9 mouse cellular contexts compared by ENCODE assay signal in genomic region chr6:18170311-18170922, GRCm38 (mm10). TPM values are rescaled to one million over a fixed set of nuclear protein-coding genes. Genes with fewer than 3 reads are reported as not detected.
DNase-seq lines count a peak whose midpoint lies in the region; ATAC-seq and TF ChIP-seq lines count a peak whose summit lies in the region.
"Had no signal": no experiment of that assay in that cellular context is flagged by ENCODE, and none has a peak within 500 bp of the region (broad histone marks: within the 10 kb centered on the region; RNA-seq: fewer than 3 reads in every experiment).

TSS of gene Cftr (plus strand) at chr6:18170687.

- TF ChIP-seq EP300 in heart, postnatal 0 days (IDR thresholded peaks at IDR 0.05; ENCODE audit: low read depth), result no peak

- H3K27me3 ChIP-seq in heart, embryonic 11.5 days (ENCODE audit: control insufficient read depth, insufficient read depth, low read length), result no peaks in the 10 kb centered on the region; the same call in 1 of the 2 replicates
- H3K27me3 ChIP-seq in heart, postnatal 0 days (ENCODE audit: control insufficient read depth, insufficient read depth, low read length), result 0 out of 2 replicates have a peak, but pooled peaks cover 7% of the 10 kb centered on the region
- H3K27me3 ChIP-seq in limb, embryonic 12.5 days, result peaks cover 14% of the 10 kb centered on the region
- H3K27me3 ChIP-seq in midbrain, embryonic 13.5 days, result peaks cover 10% of the 10 kb centered on the region; the same call in 1 of the 2 replicates

- ATAC-seq in heart, embryonic 11.5 days (replicated peaks; ENCODE audit: insufficient number of reproducible peaks, low FRiP score, low TSS enrichment), result no peak
- ATAC-seq in heart, postnatal 0 days (ENCODE audit: insufficient read depth, low read depth), result no peak
- ATAC-seq in limb, embryonic 12.5 days (ENCODE audit: insufficient number of reproducible peaks, insufficient read depth, low FRiP score, low TSS enrichment, low read depth), result peak; percentile 79
- peak; percentile 97 for ATAC-seq in midbrain, embryonic 13.5 days
- ATAC-seq in granulocyte monocyte progenitor cell, adult 5-6 weeks (replicated peaks; ENCODE audit: poor library complexity, severe bottlenecking), result no peak

- no peaks in the 10 kb centered on the region for H3K36me3 ChIP-seq in heart, embryonic 11.5 days (ENCODE audit: control insufficient read depth, insufficient read depth, low read length)
- no peaks in the 10 kb centered on the region for H3K36me3 ChIP-seq in heart, postnatal 0 days (replicated peaks; ENCODE audit: control insufficient read depth, insufficient read depth, low read length)
- H3K36me3 ChIP-seq in limb, embryonic 12.5 days, result no peaks in the 10 kb centered on the region
- no peaks in the 10 kb centered on the region for H3K36me3 ChIP-seq in midbrain, embryonic 13.5 days

- H3K9ac ChIP-seq in heart, embryonic 11.5 days (ENCODE audit: low read depth, low read length), result peak within 1 kb of the TSS; percentile 59
- H3K9ac ChIP-seq in heart, postnatal 0 days (replicated peaks; ENCODE audit: low read depth, low read length), result peak within 1 kb of the TSS; percentile 53
- H3K9ac ChIP-seq in limb, embryonic 12.5 days (replicated peaks), result peak within 1 kb of the TSS; percentile 58
- peak within 1 kb of the TSS; percentile 66 for H3K9ac ChIP-seq in midbrain, embryonic 13.5 days (replicated peaks)

- TF ChIP-seq CTCF in heart, postnatal 0 days (IDR thresholded peaks at IDR 0.05; ENCODE audit: low read depth), result no peak

- 1% methylated on average over 42 of the region's 45 CpGs for WGBS in heart, embryonic 11.5 days (ENCODE audit: insufficient replicate concordance)
- 2% methylated on average over 45 of the region's 45 CpGs for WGBS in heart, postnatal 0 days
- WGBS in limb, embryonic 12.5 days, result 2% methylated on average over 44 of the region's 45 CpGs
- WGBS in midbrain, embryonic 13.5 days, result 2% methylated on average over 42 of the region's 45 CpGs

- peak within 1 kb of the TSS; percentile 89 for H3K4me2 ChIP-seq in heart, embryonic 11.5 days
- H3K4me2 ChIP-seq in heart, postnatal 0 days (ENCODE audit: low read depth, low read length), result peak within 1 kb of the TSS; percentile 94
- H3K4me2 ChIP-seq in limb, embryonic 12.5 days, result peak within 1 kb of the TSS; percentile 73
- peak within 1 kb of the TSS; percentile 74 for H3K4me2 ChIP-seq in midbrain, embryonic 13.5 days (replicated peaks)

- no peaks in the 10 kb centered on the region for H3K9me3 ChIP-seq in heart, embryonic 11.5 days (replicated peaks; ENCODE audit: control insufficient read depth, low read length)
- no peaks in the 10 kb centered on the region for H3K9me3 ChIP-seq in heart, postnatal 0 days (replicated peaks; ENCODE audit: control insufficient read depth, low read length)
- H3K9me3 ChIP-seq in limb, embryonic 12.5 days, result no peaks in the 10 kb centered on the region
- H3K9me3 ChIP-seq in midbrain, embryonic 13.5 days, result no peaks in the 10 kb centered on the region

- DNase-seq in heart, adult 9 months (ENCODE audit: low spot score in 2 of 2), result no peak
- DNase-seq in brain, embryonic 18.5 days (ENCODE audit: low read depth, low spot score), result peak; percentile 4
- DNase-seq in heart, postnatal 0 days (ENCODE audit: low spot score), result no peak
- no peak for DNase-seq in thymus, postnatal 25 days

- peak within 1 kb of the TSS; percentile 51 for H3K4me3 ChIP-seq in heart, embryonic 11.5 days (ENCODE audit: low read depth, low read length)
- H3K4me3 ChIP-seq in heart, postnatal 0 days (ENCODE audit: low read depth, low read length), result peak within 1 kb of the TSS; percentile 53
- peak within 1 kb of the TSS; percentile 48 for H3K4me3 ChIP-seq in limb, embryonic 12.5 days (replicated peaks)
- peak within 1 kb of the TSS; percentile 53 for H3K4me3 ChIP-seq in midbrain, embryonic 13.5 days (replicated peaks)

- no peaks in the 10 kb centered on the region for H3K4me1 ChIP-seq in heart, embryonic 11.5 days (ENCODE audit: control insufficient read depth, insufficient read depth, low read length)
- no peaks in the 10 kb centered on the region for H3K4me1 ChIP-seq in heart, postnatal 0 days (ENCODE audit: control insufficient read depth, insufficient read depth)
- H3K4me1 ChIP-seq in limb, embryonic 12.5 days (replicated peaks), result no peaks in the 10 kb centered on the region
- H3K4me1 ChIP-seq in midbrain, embryonic 13.5 days (replicated peaks), result 0 out of 2 replicates have a peak, but pooled peaks cover 3% of the 10 kb centered on the region

- H3K27ac ChIP-seq in heart, embryonic 11.5 days (ENCODE audit: low read depth, low read length), result no peak within 1 kb of the TSS
- H3K27ac ChIP-seq in heart, postnatal 0 days (ENCODE audit: low read depth), result no peak within 1 kb of the TSS
- H3K27ac ChIP-seq in limb, embryonic 12.5 days, result no peak within 1 kb of the TSS
- no peak within 1 kb of the TSS for H3K27ac ChIP-seq in midbrain, embryonic 13.5 days

RNA-seq across cellular contexts. Expression of gene Cftr, which starts in this region (rescaled TPM):
- polyA plus RNA-seq in heart, embryonic 11.5 days (2014; fragmentation: Nextera tagmentation; extraction: Ambion mirVana), result 0.14 and 0.24 TPM in 2 replicates
- 0.23 TPM in 1 of 2 replicates, not detected in the other for total RNA-seq in heart, postnatal 0 days (2014; rRNA removed; ENCODE audit: low replicate concordance)
- 0.01 and 0.04 TPM in 2 replicates for polyA plus RNA-seq in heart, postnatal 0 days (2015; fragmentation: Nextera tagmentation; extraction: Ambion mirVana)
- polyA plus RNA-seq in limb, embryonic 12.5 days (2016; fragmentation: Nextera tagmentation; extraction: Ambion mirVana), result 0.13 and 0.24 TPM in 2 replicates
- 0.22 and 0.30 TPM in 2 replicates for polyA plus RNA-seq in midbrain, embryonic 13.5 days (2015; fragmentation: Nextera tagmentation; extraction: Ambion mirVana)
- total RNA-seq in granulocyte monocyte progenitor cell, adult 5-6 weeks (2014; fragmentation: Nextera tagmentation), result not detected in 2 replicates
- 0.04 and 0.26 TPM in 2 replicates for total RNA-seq in granulocyte monocyte progenitor cell, adult 5-6 weeks (2017)
- total RNA-seq: MEL had no signal

Comparison
In these comparisons a context has a peak if more than half of its experiments do, and no peak if none do; other contexts are left out.
1. Peak in ATAC-seq, H3K4me3 ChIP-seq, H3K9ac ChIP-seq and H3K4me2 ChIP-seq in limb, embryonic 12.5 days; RNA of the gene not detected or under 1 TPM.
2. Peak in ATAC-seq, H3K4me3 ChIP-seq, H3K9ac ChIP-seq and H3K4me2 ChIP-seq in midbrain, embryonic 13.5 days; RNA of the gene not detected or under 1 TPM.